Mouse (Mus musculus): ENCODE data around the gene Orm1.

- TF ChIP-seq POLR2A (IDR thresholded peaks at IDR 0.05; ENCODE audit: borderline replicate concordance, insufficient read depth, low read length) (no peak), CTCF (IDR thresholded peaks at IDR 0.05; ENCODE audit: borderline replicate concordance, insufficient read depth, low read depth, low read length) (no peak)
Measured at GRCm38 (mm10) chr4:63311426-63311825, 32.9 kb upstream of the Orm1 start.
